Mouse (Mus musculus) hindbrain, embryonic 11.5 days (tissue): Measurements from ENCODE around the gene Ankrd12. TPM values are rescaled to one million over a fixed set of nuclear protein-coding genes. Genes with fewer than 3 reads are reported as not detected.

Experiments
- ATAC-seq: fragments of 200-750 bp; cut with Nextera tagmentation; 2 replicates; pipeline ENCODE4 v1.8.0; 2017; ENCODE audit warnings: mild to moderate bottlenecking, moderate TSS enrichment, moderate library complexity; ENCODE audit not compliant: low FRiP score
- DNase-seq: peaks from one replicate; pipeline ENCODE4 v3.0.0-alpha.2; 2015; ENCODE audit warnings: low spot score
- H3K27ac ChIP-seq: fragments of 300-500 bp; sonication (generic); 2 replicates; pipeline ENCODE4 v1.5.1; 2014; ENCODE audit warnings: mild to moderate bottlenecking, low read depth, low read length
- H3K27me3 ChIP-seq: fragments of 300-500 bp; sonication (generic); 2 replicates; pipeline ENCODE4 v1.6.1; 2014; ENCODE audit warnings: mild to moderate bottlenecking, low read length, moderate library complexity, mixed read lengths; ENCODE audit not compliant: control insufficient read depth, insufficient read depth
- H3K36me3 ChIP-seq: fragments of 300-500 bp; sonication (generic); 2 replicates; pipeline ENCODE4 v1.6.1; 2014; ENCODE audit warnings: mild to moderate bottlenecking, low read length, moderate library complexity, mixed read lengths; ENCODE audit not compliant: control insufficient read depth, insufficient read depth
- H3K4me1 ChIP-seq: fragments of 300-500 bp; sonication (generic); replicated peaks from 2 replicates; pipeline ENCODE4 v1.6.1; 2014; ENCODE audit warnings: low read length, mixed read lengths; ENCODE audit not compliant: control insufficient read depth, insufficient read depth
- H3K4me2 ChIP-seq: fragments of 300-500 bp; sonication (generic); replicated peaks from 2 replicates; pipeline ENCODE4 v1.6.1; 2014; ENCODE audit warnings: mild to moderate bottlenecking, low read depth, low read length
- H3K4me3 ChIP-seq: fragments of 300-500 bp; sonication (generic); 2 replicates; pipeline ENCODE4 v1.5.1; 2014; ENCODE audit warnings: low read depth, low read length
- H3K9ac ChIP-seq: fragments of 300-500 bp; sonication (generic); 2 replicates; pipeline ENCODE4 v1.6.1; 2014; ENCODE audit warnings: low read depth, low read length
- H3K9me3 ChIP-seq: fragments of 300-500 bp; sonication (generic); 2 replicates; pipeline ENCODE4 v1.6.1; 2016; ENCODE audit warnings: low read length; ENCODE audit not compliant: control insufficient read depth
- WGBS: fragments of 180-500 bp; shearing (Covaris S2); extraction: QIAGEN DNeasy Blood & Tissue Kit; methylation state at CpG from one replicate; pipeline ENCODE4 v1.1.7; 2014; 5-methylcytosine and 5-hydroxymethylcytosine counted together
- polyA plus RNA-seq: library from polyadenylated mRNA; unstranded; fragments of >200 nt; fragmentation: Nextera tagmentation; extraction: Ambion mirVana; gene quantifications from 2 replicates; pipeline ENCODE4 v1.2.1, GENCODE M21; 2014

Ankrd12 gene
- polyA plus RNA-seq, 1 experiment from 2014 or later: 49.2 TPM

DNA sequence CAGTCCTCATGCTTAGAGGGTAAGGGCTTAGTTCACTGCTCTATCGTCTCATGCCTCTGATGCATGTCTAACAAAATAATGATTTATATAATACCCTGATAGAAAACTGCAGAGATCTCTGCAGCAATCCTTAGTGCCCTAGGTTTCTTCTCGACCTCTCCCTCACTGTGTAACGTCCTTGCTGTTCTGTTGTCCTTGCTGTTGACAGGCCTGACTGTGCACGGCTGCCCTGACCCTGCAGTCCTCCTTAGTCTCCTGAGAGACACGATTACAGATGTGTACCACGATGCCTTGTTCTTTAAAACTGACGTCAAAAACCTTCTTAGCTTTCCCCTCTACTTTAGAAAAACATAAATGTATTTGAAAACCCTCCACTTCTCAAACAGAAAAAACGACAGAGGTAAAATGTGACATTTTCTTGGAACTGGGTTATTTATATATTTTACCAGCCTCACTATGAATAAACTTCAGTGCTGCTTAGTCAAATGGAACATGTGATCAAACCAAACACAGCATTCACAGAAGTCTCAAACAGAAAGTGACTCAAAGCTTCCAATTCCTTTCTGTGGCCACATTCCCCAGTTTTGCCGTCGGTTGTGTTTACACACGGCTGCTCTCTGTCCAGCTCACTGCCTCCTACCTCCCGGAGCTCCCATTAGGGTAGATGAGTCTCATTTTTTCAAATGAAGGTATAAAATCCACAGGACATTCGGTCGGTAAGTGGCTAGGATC is 137.3 kb downstream of the Ankrd12 start:
- DNase-seq (no peak), ATAC-seq (no peak)
- Histone ChIP-seq H3K27me3 (no peaks in the 10 kb centered on the region), H3K4me2 (no peak overlapping the region), H3K4me3 (no peak overlapping the region), H3K4me1 (no peaks in the 10 kb centered on the region), H3K27ac (no peak overlapping the region), H3K9ac (no peak overlapping the region), H3K36me3 (peaks cover 3% of the 10 kb centered on the region), H3K9me3 (no peaks in the 10 kb centered on the region)
- 64% methylated on average over 14 of the region's 14 CpGs for WGBS

DNA sequence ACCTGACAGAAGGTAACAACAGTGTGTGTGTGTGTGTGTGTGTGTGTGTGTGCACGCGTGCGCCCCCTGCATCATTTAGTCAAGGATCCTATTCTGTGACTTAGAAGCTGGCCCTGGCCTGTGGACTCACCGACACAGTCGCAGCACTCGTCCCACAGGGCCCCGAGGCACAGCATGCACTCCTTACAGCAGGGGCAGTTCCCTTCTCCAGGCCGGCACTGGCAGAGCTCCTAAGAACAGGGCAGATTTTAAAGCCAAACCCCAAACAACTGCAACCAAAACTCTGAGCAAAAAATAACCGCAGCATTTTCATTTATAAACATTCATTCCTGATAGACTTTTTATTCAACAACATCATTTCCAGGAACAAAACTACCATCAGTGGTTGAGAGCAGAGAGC is 139.2 kb downstream of the Ankrd12 start:
- WGBS: 93% methylated on average over 9 of the region's 9 CpGs
- Histone ChIP-seq H3K4me2 (no peak overlapping the region), H3K4me3 (no peak overlapping the region), H3K36me3 (peaks cover 5% of the 10 kb centered on the region), H3K4me1 (no peaks in the 10 kb centered on the region), H3K27me3 (no peaks in the 10 kb centered on the region), H3K9me3 (no peaks in the 10 kb centered on the region), H3K9ac (no peak overlapping the region), H3K27ac (no peak overlapping the region)
- ATAC-seq (no peak), DNase-seq (no peak)

DNA sequence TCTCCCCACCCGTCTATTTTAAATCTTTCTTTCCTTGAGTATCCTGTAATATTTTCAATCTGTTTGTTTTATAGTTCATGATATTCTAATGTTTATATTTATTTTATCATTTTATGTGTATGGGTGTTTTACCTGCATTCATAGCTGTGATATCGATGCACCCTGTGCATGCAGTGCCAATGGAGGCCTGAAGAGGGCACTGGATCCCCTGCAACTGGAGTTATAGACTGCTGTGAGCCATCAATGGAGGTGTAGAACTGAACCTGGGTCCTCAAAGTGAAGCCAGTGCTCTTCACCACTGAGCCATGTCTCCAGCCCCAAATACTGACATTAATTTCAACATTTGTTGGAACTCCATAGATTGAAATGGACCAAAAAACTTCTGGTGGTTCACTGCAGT is 143.1 kb downstream of the Ankrd12 start:
- DNase-seq: no peak
- Histone ChIP-seq H3K4me3 (no peak overlapping the region), H3K27ac (no peak overlapping the region), H3K9ac (no peak overlapping the region), H3K36me3 (peaks cover 5% of the 10 kb centered on the region), H3K4me2 (no peak overlapping the region), H3K4me1 (0 out of 2 replicates have a peak, but pooled peaks cover 2% of the 10 kb centered on the region), H3K27me3 (no peaks in the 10 kb centered on the region), H3K9me3 (no peaks in the 10 kb centered on the region)
- no peak for ATAC-seq
- 95% methylated on average over 2 of the region's 2 CpGs for WGBS

DNA sequence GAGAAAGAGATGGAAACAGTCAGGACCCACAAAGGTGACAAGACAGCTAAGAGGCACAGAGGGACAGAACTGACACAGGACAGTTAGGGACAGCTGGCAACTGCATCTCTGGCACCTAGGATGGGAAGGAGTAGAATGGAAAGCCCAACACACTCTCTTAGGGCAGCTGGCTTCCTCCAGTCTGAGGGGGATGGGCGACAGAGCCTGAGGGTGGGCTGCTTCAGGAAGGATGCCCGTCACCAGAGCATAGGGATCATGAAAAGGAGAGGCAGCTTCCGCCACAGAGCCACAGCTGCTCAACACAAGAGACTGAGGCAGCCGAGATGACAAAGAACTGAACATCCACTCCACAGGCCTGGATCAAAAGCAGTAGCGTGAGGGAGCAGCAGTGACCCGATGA is 145.4 kb downstream of the Ankrd12 start:
- no peak overlapping the region for H3K4me2 ChIP-seq
- peak; percentile 61; the same call in 1 of the 2 replicates for ATAC-seq
- H3K9me3 ChIP-seq: no peaks in the 10 kb centered on the region
- 50% methylated on average over 6 of the region's 6 CpGs for WGBS
- no peak overlapping the region for H3K4me3 ChIP-seq
- peak; percentile 49 for DNase-seq
- 0 out of 2 replicates have a peak, but pooled peaks cover 2% of the 10 kb centered on the region for H3K4me1 ChIP-seq
- no peak overlapping the region for H3K9ac ChIP-seq
- no peaks in the 10 kb centered on the region for H3K27me3 ChIP-seq
- peak overlapping the region; percentile 2; the same call in 1 of the 2 replicates for H3K27ac ChIP-seq
- peaks cover 2% of the 10 kb centered on the region; the same call in 1 of the 2 replicates for H3K36me3 ChIP-seq

DNA sequence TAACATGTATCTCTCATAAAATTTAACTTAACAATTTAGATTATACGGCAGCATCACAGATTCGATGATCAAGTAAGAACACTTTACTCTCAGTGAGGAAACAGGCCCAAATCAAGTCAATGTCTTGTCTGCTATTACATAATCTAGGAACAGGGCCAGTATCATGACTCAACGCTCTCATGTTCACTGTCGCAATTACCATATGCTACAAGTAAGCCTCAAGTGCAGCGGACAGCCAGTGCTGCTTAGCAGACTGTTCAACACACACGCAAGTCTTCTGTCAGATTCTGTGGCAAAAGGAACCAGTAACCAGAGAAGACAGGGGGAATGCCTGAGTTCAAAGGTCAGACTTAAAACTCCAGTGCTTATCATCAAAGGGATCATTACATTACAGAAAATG is 145.9 kb downstream of the Ankrd12 start:
- H3K4me2 ChIP-seq: no peak overlapping the region
- no peak overlapping the region for H3K9ac ChIP-seq
- WGBS: 87% methylated on average over 6 of the region's 6 CpGs
- 0 out of 2 replicates have a peak, but pooled peaks cover 2% of the 10 kb centered on the region for H3K4me1 ChIP-seq
- peaks cover 2% of the 10 kb centered on the region; the same call in 1 of the 2 replicates for H3K36me3 ChIP-seq
- H3K4me3 ChIP-seq: no peak overlapping the region
- DNase-seq (no peak), ATAC-seq (no peak; the same call in 1 of the 2 replicates)
- H3K9me3 ChIP-seq: no peaks in the 10 kb centered on the region
- H3K27me3 ChIP-seq: no peaks in the 10 kb centered on the region
- no peak overlapping the region for H3K27ac ChIP-seq

DNA sequence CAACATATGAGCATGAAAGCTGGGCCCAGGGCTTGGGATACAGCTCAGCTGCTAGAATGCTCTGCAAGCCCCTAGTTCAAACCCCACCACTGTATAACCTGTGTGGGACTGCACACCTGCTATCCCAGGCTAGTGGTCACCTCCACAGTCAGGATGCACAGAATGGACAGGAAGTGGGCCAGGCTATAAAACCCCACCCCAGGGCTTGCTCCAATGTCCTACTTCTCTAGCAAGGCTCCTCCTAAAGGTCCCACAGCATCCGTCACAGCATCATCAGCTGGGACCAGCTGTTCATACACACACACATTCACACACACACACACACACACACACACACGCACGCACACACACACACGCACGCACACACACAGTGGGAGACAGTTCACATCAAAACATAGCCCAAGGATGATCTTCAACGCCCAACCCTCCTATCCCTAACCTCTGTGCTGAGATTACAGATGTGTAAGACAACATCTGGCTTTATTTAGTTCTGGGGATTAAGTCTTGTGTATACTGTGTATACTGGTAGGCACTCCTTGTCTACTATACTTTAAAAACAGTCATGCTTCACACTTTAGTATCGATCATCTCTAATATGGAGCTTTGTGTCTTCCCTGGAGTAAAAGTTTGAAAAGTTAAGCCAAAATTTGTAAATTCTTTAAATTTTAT is 146.6 kb downstream of the Ankrd12 start:
- peaks cover 2% of the 10 kb centered on the region; the same call in 1 of the 2 replicates for H3K36me3 ChIP-seq
- no peak for DNase-seq

DNA sequence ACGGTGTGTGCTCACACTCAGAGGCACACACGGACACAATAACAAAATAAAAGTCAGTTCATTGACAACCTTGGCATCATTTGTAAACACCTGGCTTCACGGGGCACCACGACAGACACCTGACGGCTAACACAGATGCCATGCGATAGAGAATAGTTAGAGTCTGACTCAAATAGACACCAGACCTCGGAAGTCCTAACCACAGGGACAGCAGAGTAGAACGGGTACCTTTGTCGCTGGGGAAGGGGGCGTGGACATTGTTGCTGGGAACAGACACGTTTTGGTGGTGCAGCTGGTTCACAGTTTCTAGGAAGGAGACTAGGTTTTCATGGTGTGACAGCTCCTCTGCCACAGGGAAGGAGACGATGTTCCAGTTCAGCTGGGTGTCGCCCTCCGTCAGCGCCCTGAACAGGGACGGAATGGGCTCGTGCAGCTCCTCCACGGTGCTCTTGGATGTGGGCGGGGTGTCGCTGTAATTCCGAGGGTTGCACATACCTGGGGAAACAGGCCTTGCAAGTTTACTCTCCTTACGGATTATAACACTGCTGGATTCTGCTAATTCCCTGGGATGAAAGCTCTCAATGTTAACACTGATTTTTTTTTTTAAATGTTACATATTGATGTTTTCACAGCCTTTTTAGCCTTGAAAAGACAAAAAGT is 147.4 kb downstream of the Ankrd12 start:
- Histone ChIP-seq H3K4me3 (no peak overlapping the region), H3K4me2 (no peak overlapping the region), H3K27me3 (no peaks in the 10 kb centered on the region), H3K9me3 (no peaks in the 10 kb centered on the region), H3K9ac (no peak overlapping the region), H3K4me1 (0 out of 2 replicates have a peak, but pooled peaks cover 2% of the 10 kb centered on the region), H3K27ac (no peak overlapping the region), H3K36me3 (peaks cover 2% of the 10 kb centered on the region; the same call in 1 of the 2 replicates)
- ATAC-seq (no peak), DNase-seq (no peak)
- WGBS: 91% methylated on average over 22 of the region's 22 CpGs

More for the DNA sequence above, 146.6 kb downstream of the Ankrd12 start:
- 89% methylated on average over 7 of the region's 7 CpGs for WGBS
- H3K27ac ChIP-seq: no peak overlapping the region
- no peaks in the 10 kb centered on the region for H3K27me3 ChIP-seq
- H3K9ac ChIP-seq: no peak overlapping the region
- H3K9me3 ChIP-seq: no peaks in the 10 kb centered on the region
- H3K4me2 ChIP-seq: no peak overlapping the region
- no peak for ATAC-seq
- 0 out of 2 replicates have a peak, but pooled peaks cover 2% of the 10 kb centered on the region for H3K4me1 ChIP-seq
- H3K4me3 ChIP-seq: no peak overlapping the region

DNA sequence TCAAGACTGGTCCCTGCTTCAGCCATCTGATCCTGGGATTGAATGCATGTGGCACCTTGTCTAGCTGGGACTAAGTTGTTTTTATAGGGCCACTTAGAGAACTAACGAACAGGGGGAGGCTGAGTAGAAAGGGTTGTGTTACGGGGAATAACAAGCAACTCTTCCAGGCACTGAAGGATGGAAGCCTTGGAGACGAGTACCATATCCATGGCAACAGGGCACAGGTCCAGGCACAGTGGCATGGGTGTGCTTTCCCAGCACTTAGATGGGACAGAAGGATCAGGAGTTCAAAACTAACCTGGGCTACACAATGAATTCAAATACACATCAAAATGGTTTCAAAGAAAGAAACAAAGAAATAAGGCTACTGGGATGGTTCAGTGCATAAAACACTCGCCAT is 149.8 kb downstream of the Ankrd12 start:
- Histone ChIP-seq H3K4me2 (no peak overlapping the region), H3K36me3 (no peaks in the 10 kb centered on the region), H3K9me3 (no peaks in the 10 kb centered on the region), H3K27ac (no peak overlapping the region), H3K4me3 (no peak overlapping the region), H3K27me3 (no peaks in the 10 kb centered on the region), H3K4me1 (0 out of 2 replicates have a peak, but pooled peaks cover 2% of the 10 kb centered on the region), H3K9ac (no peak overlapping the region)
- ATAC-seq (no peak), DNase-seq (no peak)
- WGBS: 79% methylated on average over 4 of the region's 4 CpGs
